Mouse (Mus musculus) adrenal gland, postnatal 10 days (tissue): ENCODE measurements at regions not wholly inside any gene's neighbourhood (a gene's known extent, or its start where the extent isn't known, plus 50 kb on each side); places are given as distances from the start of the nearest gene placed in this dataset.
A peak's percentile ranks its signal among the peaks of the same experiment; 100 is the strongest.

ENCODE experiments used
- DNase-seq: peaks from one replicate; pipeline ENCODE4 v3.0.0; 2021; ENCODE audit warnings: mixed read lengths

GRCm38 (mm10) chr5:101596996-101597395, 67.8 kb downstream of the Nkx6-1 start:
- DNase-seq, result no peak

- no peak for DNase-seq
Measured at GRCm38 (mm10) chr5:101591236-101591635, 73.6 kb downstream of the Nkx6-1 start.

GRCm38 (mm10) chr5:101590341-101591124, 74.3 kb downstream of the Nkx6-1 start:
- no peak for DNase-seq

DNA sequence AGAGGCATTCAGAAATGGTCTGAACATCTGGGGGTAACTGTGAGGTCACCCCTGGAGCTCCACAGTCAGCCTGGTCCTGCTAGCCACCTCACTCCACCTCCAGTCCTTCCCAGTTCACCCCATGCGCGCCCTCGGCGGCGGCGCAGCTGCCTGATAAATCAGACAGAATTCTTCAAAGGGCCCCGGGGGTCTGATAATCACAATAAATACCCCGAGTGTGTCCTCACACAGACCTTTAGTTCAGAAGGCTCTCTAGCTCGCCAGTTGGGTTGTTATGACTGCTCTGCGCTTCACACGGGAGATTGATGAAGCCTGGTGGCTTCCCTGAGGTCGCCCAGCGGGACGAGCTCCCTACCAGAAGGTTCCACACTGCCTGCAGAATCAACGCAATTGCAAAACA, 91.8 kb downstream of the Nkx6-1 start:
- DNase-seq, result no peak

- DNase-seq, result no peak
Measured at GRCm38 (mm10) chr5:101565770-101566169, 99.0 kb downstream of the Nkx6-1 start.

DNA sequence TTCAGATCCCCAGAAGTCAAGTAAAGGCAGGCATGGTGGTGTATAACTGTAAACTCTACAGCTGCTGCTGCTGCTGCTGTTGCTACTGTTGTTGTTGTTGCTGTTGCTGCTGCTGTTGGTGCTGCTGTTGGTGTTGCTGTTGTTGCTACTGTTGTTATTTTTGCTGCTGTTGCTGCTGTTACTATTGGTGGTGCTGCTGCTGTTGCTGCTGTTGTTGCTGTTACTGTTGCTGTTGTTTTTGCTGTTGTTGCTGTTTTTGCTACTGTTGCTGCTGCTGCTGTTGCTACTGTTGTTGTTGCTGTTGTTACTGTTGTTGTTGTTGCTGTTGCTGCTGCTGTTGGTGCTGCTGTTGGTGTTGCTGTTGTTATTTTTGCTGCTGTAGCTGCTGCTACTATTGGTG, 104.4 kb downstream of the Nkx6-1 start:
- no peak for DNase-seq

DNA sequence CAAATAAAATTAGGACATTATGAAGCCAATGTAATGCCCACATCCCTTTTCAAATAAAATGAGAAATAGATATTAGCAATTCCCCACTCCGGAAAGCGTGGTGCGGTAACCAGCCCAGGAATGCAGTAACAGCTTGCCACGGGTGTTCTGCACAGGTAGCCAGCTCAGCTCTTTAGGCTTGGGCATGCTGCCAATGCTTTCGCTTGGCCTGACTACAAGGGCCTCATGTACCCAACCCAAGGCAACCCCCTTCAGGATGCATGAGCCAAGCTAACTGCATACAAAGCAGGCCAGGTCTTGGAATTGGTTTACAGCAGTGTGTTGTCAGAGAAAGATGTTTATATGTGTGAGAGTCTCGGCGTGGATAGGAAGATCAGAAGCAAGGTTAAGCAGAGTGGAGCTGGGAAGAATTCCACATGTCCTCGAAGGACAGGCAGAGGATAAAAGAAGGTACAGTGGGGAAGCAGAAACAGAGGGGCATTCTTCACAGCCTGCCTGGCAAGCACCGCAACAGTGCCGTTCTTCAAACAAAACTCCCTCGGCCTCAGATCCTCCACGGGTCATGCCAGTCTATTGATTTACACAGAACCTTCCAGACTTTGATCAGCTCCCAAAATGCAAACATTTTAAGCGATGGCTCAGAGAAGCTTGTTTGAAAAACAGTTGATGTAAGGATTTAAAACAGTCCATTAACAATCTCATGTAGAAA, 106.4 kb downstream of the Nkx6-1 start:
- DNase-seq, result peak; percentile 5

- no peak for DNase-seq
Measured at GRCm38 (mm10) chr5:101557156-101557555, 107.6 kb downstream of the Nkx6-1 start.

GRCm38 (mm10) chr5:101543326-101543725, 121.5 kb downstream of the Nkx6-1 start:
- DNase-seq, result no peak

- no peak for DNase-seq
Measured at GRCm38 (mm10) chr5:101539818-101540217, 125.0 kb downstream of the Nkx6-1 start.

DNA sequence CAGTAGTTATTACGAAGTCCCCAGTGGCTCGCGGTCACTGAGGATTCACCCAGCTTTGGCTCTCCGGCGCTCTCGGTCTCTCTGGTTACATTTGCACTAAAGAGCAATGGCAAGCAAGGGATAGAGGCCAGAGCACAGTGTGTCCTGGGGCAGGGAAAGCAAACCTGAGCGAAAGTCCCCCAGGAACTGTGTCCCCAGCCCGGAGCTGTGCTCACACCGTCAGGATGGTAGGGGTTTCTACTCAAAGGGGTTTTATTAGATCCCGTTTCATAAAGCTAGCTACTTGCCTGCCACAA, 125.6 kb downstream of the Nkx6-1 start:
- no peak for DNase-seq

DNA sequence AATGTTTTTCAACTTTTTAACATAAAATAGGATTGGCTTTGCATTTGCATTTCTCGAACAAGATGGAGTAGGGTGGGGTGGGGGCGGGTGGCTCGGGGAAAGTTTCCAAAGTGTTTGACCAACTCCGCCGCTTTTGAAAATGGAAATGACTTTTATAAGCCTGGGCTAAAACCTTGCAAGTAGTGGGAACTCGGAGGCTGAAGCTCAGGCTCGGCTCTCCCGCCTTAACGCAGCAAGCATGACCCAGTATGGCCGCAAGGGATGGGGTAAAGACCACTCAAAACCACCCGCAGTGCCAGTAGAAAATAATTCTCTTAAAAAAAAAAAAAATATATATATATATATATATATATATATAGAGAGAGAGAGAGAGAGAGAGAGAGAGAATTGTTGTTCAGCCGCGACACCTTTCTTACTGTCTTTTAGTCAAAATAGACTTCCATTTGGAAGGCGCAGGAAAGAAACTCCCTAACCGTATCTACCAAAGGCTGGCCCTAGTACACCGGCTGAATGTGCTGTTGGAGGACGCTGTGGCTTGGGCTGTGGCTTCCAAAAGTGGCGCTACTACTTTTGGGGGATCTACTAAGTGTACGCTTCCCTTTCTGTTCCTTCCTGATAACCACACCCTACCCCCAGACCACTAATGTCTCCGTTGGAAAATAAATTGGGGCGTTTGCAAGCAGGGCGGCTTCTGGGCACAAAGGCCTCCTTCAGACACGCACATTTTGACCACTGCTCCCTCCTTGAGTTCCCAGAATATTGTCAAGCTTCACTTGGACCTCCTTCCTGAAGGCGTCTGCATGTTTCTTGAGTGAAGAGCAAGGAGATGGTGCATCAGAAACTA, 126.2 kb downstream of the Nkx6-1 start:
- DNase-seq, result no peak

- DNase-seq, result no peak
Measured at GRCm38 (mm10) chr5:101537518-101538380, 127.0 kb downstream of the Nkx6-1 start.

- DNase-seq, result no peak
Measured at GRCm38 (mm10) chr5:101535451-101535850, 129.3 kb downstream of the Nkx6-1 start.

DNA sequence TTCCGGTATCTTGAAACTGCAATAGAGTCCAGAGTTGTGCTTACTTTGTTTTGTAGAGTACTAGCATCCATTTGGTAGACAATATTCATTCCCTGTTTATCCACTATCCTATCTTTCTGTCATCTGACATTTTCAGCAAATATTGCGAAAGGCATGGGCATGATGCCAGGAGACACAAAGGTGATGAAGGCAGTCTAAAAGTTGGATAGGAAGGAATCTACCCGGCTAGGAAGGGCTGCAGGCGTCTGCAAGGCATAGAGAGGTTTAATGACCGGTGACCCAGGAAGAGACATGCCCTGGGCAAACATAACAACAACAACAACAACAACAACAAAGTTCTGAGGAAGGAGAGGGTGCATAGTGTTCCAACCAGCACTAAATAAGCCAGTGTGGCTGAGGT, 139.4 kb downstream of the Nkx6-1 start:
- DNase-seq, result peak; percentile 12

DNA sequence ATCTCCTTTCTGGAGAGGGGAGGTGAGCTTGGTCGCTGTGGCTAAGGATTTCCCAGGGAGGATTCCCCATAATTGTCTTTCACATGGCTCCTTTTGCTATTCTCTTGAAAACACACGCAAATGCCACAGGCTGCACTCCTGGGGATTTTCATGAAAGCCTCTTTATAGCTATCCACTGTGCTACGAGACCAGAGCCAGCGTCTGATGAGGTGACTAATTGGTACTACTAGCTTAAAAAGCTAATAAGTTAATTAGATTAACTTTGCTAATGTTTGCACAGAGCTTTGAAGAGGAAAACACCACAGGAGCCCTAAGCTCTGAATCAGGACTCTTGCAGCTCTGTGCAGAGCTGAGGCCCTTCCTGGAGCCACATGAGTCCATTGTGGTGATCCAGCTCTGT, 140.1 kb downstream of the Nkx6-1 start:
- DNase-seq, result no peak

- no peak for DNase-seq
Measured at GRCm38 (mm10) chr5:101523902-101524301, 140.9 kb downstream of the Nkx6-1 start.

DNA sequence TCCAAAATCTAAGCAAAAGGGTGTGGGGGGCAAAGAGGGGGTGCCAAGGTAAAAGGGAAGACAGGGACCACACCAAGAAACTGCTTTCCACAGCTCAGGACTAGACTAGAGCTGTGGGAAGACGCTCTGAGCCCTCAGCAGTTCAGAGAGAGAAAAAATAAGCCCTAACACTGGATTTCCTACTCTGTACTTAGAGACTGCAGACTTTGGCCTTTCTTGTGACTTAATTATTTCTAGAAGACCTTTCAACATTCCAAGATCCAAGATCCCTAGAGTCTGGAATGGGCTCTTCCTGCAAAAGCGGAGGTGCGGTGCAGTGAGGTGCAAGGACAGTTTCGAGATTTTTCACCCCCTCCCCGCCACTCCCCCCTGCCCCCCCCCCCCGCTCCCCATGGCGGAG, 141.3 kb downstream of the Nkx6-1 start:
- DNase-seq, result no peak

DNA sequence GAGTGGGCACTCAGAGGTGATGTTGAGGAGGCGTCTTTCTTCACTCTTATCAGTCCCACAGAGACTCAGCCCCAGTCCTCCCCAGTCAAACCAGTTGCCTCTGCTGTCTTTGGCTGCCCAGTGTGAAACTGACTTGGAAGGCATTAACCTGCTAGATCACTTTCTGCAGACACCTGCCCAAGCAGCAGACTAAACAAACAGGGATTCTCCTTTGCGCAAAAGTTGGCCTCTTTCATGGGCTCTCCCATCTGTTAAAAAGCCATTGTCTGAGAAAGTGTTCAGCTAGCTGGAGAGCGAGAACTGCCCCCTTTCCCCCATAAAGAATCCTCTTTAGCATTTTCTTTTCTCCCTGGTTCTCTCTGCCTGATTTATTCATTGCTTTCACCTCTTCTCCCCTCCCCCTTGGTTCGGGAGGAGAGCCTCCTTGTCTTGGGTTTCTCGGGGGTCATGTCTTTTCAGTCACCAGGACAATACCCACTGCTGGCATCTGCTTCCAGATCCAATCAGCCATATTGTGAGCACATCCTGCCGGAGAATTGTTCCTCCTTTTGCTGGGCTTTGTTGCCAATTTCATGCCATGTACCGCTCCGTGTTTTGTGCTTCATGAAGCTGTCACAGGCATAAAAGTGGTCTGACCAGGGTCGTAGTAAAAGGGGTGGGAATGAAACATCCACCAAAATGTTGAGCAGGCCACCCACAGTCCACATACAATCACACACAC, 143.7 kb downstream of the Nkx6-1 start:
- no peak for DNase-seq

DNA sequence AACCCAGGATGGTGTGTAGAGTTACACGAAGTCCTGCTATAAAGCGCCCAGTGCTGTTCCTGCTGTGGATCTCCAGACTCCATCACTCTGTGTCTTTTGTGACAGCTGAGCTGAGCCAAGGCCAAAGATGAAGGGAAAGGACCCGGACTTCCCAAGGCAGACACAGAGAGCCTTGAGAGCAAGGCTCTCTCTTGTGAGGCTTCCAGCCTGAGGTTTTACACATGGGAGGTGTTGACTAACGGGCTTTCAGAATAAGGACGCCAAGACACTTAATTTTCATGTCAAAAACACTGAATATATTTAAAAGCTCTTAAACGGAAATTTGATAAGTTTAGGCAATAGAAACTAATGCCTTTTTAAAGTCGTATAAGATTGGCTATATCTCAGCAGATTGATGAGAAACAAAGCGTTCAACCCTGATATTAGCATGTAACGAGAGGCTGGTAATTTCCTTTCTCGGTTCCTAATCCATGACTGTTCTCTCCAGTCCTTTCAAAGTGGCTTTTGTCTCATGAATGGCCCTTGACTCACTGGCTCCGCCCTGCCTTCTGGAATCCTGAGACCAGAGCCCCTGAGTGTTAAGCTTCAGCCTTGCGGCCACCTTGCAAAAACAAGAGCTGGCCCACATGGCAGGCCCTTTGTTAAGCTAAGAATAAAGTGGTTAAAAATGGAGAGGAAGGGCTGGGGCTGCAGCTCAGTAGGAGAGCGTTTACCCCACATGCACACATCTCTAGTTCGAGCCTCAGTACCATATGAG, 145.8 kb downstream of the Nkx6-1 start:
- no peak for DNase-seq

GRCm38 (mm10) chr5:101497698-101498048, 167.1 kb downstream of the Nkx6-1 start:
- no peak for DNase-seq
